Mouse (Mus musculus): ENCODE results near the gene Fam184b. TPM values are rescaled to one million over a fixed set of nuclear protein-coding genes. Genes with fewer than 3 reads are reported as not detected.

Fam184b gene
- total RNA-seq, 2 experiments from 2014 or later: 0.51 to 1.2 TPM

- no peak for DNase-seq
- intact Hi-C loops (cut with DNase I; ENCODE audit: low total_unique reads): no loop called here
Observed at GRCm38 (mm10) chr5:45627771-45628170, 11.6 kb downstream of the Fam184b start.

- no peak for DNase-seq
- intact Hi-C loops (cut with DNase I; ENCODE audit: low total_unique reads): no loop called here
Observed at GRCm38 (mm10) chr5:45621511-45621910, 17.9 kb downstream of the Fam184b start.

- no peak for DNase-seq
- intact Hi-C loops (cut with DNase I; ENCODE audit: low total_unique reads): no loop called here
Observed at GRCm38 (mm10) chr5:45599056-45599455, 40.4 kb downstream of the Fam184b start.

DNA sequence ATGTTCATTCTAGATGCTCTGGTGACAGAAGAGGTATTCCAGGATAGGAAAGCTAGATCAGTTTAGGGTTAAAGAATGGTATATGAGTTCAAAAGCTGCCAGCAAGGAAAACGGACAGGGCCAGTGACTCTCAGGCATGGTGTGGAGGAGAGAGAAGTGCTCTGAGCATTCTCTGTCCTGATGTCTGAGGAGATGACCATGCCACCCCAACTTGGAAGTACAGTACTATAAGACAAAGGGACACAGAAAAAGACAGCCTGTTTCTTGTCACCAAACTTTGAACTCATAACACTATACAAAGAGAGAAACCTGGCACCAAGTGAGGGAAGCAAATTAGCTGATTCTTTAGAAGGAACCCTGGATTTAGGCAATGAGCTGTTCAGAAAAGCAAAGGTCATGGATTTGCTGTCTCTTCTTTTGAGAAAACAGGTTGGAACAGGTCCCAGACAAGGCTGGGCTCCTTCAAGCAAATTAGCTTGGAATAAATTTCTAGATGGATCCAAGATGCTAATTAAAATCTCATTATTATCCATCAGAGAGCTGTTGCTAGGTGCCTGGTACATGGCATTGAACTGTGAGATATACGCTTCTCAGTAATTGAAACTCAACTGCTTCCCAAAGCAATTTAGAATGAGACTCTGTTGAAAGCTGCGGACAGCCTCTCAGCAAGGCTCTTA, 43.9 kb downstream of the Fam184b start:
- DNase-seq: no peak
- intact Hi-C loops (cut with DNase I; ENCODE audit: low total_unique reads): no loop called here

DNA sequence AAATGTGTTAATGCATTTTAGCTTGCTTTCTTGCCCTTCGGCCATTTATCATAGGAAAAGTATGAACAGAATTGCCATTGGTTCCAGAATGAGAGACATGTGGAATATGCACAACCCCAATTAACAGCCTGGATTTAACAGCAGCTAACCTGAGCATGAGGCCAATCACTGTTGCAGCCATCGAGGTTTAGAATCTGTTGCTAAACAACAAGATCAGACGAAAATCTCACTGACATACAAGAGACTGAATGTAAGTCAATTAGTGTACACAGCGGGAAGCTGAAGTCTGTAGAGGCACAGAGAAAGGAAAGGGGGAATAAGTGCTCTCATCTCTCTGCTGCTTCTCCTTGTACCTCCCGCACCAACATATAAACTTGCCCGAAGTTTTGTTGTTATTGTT, 46.1 kb downstream of the Fam184b start:
- intact Hi-C loops (cut with DNase I; ENCODE audit: low total_unique reads): no loop called here
- DNase-seq: no peak

DNA sequence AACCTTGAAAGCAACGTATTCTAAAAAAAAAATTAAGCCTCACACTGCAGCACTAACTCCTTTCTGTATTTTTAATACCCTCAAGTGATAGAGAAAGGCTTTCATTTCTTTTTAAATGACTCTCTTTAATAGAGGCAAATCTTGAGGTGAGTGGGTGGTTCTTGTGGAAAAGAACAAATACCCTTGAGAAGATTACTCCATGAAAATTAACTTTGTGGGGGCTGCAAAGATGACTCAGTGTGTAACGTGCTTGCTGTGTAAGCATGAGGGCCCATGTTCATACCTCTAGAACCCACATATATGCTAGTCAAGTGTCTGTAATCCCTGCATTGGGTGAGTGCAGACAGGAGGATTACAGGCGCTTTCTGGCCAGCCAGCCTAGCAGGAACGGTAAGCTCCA, 49.3 kb downstream of the Fam184b start:
- no peak for DNase-seq
- intact Hi-C loops (cut with DNase I; ENCODE audit: low total_unique reads): no loop called here

DNA sequence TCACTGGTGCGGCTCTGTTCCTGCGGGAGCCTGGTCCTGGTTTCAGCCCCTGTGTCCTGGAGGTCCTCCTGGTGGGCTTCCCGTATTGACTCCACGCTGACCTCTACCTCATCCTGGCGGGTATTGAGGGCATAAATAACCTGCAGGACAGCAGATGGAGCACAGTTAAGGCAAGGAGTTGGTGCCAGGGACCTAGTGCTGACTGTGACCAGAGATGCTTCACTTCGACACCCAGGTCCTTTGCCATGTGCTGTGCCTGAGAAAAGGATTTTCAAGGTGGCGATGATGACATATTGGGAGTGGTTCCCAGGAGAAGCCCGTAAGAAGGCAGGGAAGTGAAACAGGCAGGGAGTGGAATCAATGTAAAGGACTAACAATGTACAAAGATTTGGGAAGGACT, 54.8 kb downstream of the Fam184b start:
- DNase-seq: no peak
- intact Hi-C loops (cut with DNase I; ENCODE audit: low total_unique reads): no loop called here

DNA sequence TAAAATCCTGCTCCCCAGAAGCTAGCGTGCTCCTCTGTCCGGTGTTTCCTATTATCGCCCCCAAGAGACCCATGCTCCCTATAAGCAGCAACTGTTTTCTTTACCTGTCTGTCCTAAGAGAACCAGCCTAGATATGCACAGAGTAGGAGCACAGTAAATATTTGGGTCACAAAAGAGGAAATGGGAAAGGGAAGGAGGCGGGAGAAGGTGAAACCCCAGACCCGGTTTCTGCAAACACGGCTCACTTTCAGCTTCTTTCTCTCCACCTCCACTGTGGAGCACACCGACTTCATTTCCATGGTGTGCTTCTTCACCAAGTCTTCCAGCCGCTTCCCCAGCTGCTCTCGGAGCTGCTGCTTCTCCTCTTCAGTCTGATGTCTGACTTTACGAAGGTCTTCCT, 59.1 kb downstream of the Fam184b start:
- intact Hi-C loops (cut with DNase I; ENCODE audit: low total_unique reads): no loop called here

DNA sequence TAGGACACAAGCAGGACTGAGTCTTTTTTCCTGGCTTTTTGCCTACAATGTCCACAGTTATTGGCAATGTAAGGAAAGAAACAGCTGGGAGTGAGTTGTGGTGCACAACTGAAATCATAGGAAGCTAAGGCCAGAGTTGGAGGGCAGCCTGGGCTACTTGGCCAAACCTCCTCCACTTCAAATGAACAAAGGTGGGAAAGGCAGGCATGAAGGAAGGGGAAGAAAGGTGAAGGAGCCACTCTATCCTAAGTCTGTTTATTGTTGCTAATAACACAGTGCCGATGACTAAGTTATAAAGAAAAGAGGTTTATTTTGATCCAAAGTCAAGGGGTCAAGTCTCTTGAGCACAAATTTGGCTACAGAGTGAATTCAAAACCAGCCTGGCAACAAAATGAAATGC, 62.0 kb downstream of the Fam184b start:
- intact Hi-C loops (cut with DNase I; ENCODE audit: low total_unique reads): no loop called here
- DNase-seq: no peak

More for the DNA sequence above, 59.1 kb downstream of the Fam184b start:
- DNase-seq: no peak

GRCm38 (mm10) chr5:45576716-45577115, 62.7 kb downstream of the Fam184b start:
- no peak for DNase-seq
- intact Hi-C loops (cut with DNase I; ENCODE audit: low total_unique reads): no loop called here

- intact Hi-C loops (cut with DNase I; ENCODE audit: low total_unique reads): no loop called here
- no peak for DNase-seq
Observed at GRCm38 (mm10) chr5:45572816-45573215, 66.6 kb downstream of the Fam184b start.

DNA sequence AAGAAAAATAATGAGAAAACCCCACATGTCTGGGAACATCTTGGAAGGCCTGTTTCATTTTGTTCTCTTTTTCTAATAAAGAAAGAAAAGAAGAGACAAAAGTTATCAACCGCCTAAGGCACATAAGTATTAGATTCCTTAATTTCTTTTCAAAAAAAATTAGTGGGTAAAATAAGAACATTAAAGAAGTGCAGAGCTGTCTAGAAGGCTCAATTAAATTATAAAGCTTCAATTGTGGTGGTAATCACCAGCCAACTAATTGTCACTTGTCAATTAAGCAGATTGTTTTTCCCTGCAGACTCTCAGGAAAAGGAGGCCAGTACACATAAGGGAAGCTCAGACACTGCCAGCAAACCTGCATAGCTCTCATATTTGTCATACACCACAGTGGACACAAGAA, 73.6 kb downstream of the Fam184b start:
- intact Hi-C loops (cut with DNase I; ENCODE audit: low total_unique reads): no loop called here
- no peak for DNase-seq

- intact Hi-C loops (cut with DNase I; ENCODE audit: low total_unique reads): no loop called here
- no peak for DNase-seq
Observed at GRCm38 (mm10) chr5:45564054-45564453, 75.4 kb downstream of the Fam184b start.

DNA sequence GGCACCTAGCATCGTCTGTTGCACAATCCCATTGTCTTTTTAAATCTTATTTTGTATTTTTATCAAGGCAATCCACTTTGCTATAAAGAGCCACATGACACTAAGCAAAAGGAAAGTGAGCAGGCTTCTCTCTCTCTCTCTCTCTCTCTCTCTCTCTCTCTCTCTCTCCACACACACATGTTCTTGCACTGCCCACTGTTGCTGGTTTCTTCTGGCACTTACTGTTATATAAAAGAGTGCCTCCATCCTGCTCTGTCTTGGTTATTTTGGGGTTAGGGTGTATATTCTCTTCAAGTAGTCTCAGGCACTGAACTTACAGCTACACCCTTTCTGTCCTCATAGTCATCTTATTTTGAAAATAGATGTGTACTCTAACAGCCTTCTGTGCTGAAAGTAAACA, 89.8 kb downstream of the Fam184b start:
- intact Hi-C loops (cut with DNase I; ENCODE audit: low total_unique reads): no loop called here
- DNase-seq: no peak

DNA sequence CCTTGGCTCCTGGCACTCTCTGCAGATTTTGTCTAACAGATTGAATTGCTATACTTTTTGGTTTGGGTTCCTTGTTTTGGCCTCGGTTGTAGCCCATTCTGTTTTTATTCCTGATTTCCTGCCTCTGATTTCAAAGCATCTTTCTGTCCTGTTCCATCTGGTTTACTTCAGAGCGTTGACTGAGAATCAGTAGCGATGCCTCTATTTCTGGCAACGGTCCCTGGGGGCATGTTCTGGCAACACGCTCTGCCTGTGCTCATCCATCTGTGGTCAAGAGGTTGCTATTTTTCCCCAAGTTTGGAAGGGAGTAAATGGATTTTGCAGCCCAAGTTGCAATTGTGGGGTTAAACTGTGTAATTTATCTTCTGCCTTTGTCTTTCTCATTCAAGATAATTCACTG, 96.0 kb downstream of the Fam184b start:
- DNase-seq: peak; percentile 10

GRCm38 (mm10) chr5:45539502-45539901, 99.9 kb downstream of the Fam184b start:
- intact Hi-C loops (cut with DNase I; ENCODE audit: low total_unique reads): no loop called here
- no peak for DNase-seq

More for the DNA sequence above, 96.0 kb downstream of the Fam184b start:
- intact Hi-C loops (cut with DNase I; ENCODE audit: low total_unique reads): no loop called here

DNA sequence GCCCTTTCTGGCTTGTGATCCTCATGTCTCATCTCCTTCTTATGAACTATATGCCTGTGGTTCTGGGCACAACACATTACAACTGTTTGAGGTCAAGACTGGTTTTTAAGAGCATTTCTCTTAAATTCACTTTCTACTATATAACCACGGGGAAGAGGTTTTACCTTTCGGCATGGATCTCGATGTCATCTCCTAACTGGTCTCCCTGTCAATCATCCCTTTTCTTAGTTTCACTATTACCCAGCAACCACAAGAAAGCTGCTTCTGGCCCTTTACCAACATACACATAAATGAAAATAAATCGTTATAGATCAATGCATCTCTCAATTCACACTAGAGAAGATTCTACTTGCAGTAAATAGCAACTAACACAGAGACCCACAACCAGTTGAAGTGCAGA, 104.2 kb downstream of the Fam184b start:
- no peak for DNase-seq

GRCm38 (mm10) chr5:45534319-45535098, 104.9 kb downstream of the Fam184b start:
- intact Hi-C loops (cut with DNase I; ENCODE audit: low total_unique reads): loop anchor here (5.0 kb wide), 1 partner anchor 133 kb away; the partner anchor contains the start of gene Ncapg
- DNase-seq: peak; percentile 22

More for the DNA sequence above, 104.2 kb downstream of the Fam184b start:
- intact Hi-C loops (cut with DNase I; ENCODE audit: low total_unique reads): no loop called here

GRCm38 (mm10) chr5:45529696-45530095, 109.7 kb downstream of the Fam184b start:
- intact Hi-C loops (cut with DNase I; ENCODE audit: low total_unique reads): loop anchor here (5.0 kb wide), 1 partner anchor 138 kb away; the partner anchor contains the start of gene Ncapg
- no peak for DNase-seq

DNA sequence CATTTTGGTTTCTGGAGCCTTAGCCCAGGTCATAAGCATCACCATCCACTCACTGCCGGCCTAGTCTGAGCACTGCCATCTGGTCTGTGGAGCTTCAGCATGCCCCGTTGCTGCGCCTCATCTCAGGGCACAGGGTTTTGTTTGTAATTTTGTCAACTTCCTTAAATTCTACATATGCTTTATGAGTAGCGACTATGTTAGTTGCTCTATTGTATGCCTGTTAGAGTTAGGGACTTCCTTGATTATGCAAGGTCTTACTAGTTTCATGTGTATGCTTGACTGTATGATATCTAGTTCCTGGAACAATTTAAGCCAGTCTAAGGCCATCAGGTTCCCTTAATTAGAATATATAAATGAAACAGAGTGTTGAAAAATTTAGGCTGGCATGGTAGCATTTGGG, 113.1 kb downstream of the Fam184b start:
- DNase-seq: no peak
- intact Hi-C loops (cut with DNase I; ENCODE audit: low total_unique reads): no loop called here

- DNase-seq: no peak
- intact Hi-C loops (cut with DNase I; ENCODE audit: low total_unique reads): no loop called here
Observed at GRCm38 (mm10) chr5:45525101-45525500, 114.3 kb downstream of the Fam184b start.

Measured in gastrocnemius, postnatal 14 days (tissue).